Mouse (Mus musculus) midbrain, embryonic 15.5 days (tissue): ENCODE data around the gene Ube2r2. TPM values are rescaled to one million over a fixed set of nuclear protein-coding genes. Genes with fewer than 3 reads are reported as not detected.

Experiments used
- ATAC-seq: fragments of 200-750 bp; cut with Nextera tagmentation; replicated peaks from 2 replicates; pipeline ENCODE4 v1.8.0; 2017; ENCODE audit warnings: moderate TSS enrichment
- H3K27ac ChIP-seq: fragments of 300-500 bp; sonication (generic); 2 replicates; pipeline ENCODE4 v1.5.1; 2015; ENCODE audit warnings: mild to moderate bottlenecking, inconsistent platforms
- H3K27me3 ChIP-seq: fragments of 300-500 bp; sonication (generic); replicated peaks from 2 replicates; pipeline ENCODE4 v1.6.1; 2015; ENCODE audit warnings: inconsistent platforms
- H3K36me3 ChIP-seq: fragments of 300-500 bp; sonication (generic); replicated peaks from 2 replicates; pipeline ENCODE4 v1.6.1; 2015; ENCODE audit warnings: inconsistent platforms
- H3K4me1 ChIP-seq: fragments of 300-500 bp; sonication (generic); 2 replicates; pipeline ENCODE4 v1.6.1; 2015; ENCODE audit warnings: inconsistent platforms
- H3K4me2 ChIP-seq: fragments of 300-500 bp; sonication (generic); 2 replicates; pipeline ENCODE4 v1.6.1; 2015; ENCODE audit warnings: inconsistent platforms, mild to moderate bottlenecking, moderate library complexity
- H3K4me3 ChIP-seq: fragments of 300-500 bp; sonication (generic); 2 replicates; pipeline ENCODE4 v1.5.1; 2015; ENCODE audit warnings: mild to moderate bottlenecking, inconsistent platforms
- H3K9ac ChIP-seq: fragments of 300-500 bp; sonication (generic); 2 replicates; pipeline ENCODE4 v1.6.1; 2015; ENCODE audit warnings: mild to moderate bottlenecking, inconsistent platforms
- H3K9me3 ChIP-seq: fragments of 300-500 bp; sonication (generic); 2 replicates; pipeline ENCODE4 v1.6.1; 2016; ENCODE audit warnings: inconsistent platforms
- WGBS: fragments of 180-500 bp; shearing (Covaris S2); methylation state at CpG from one replicate; pipeline ENCODE4 v1.1.7; 2015; ENCODE audit warnings: mixed read lengths; 5-methylcytosine and 5-hydroxymethylcytosine counted together
- polyA plus RNA-seq: library from polyadenylated mRNA; unstranded; fragments of >200 nt; fragmentation: Nextera tagmentation; extraction: Ambion mirVana; gene quantifications from 2 replicates; pipeline ENCODE4 v1.2.1, GENCODE M21; 2015

Ube2r2 gene
- polyA plus RNA-seq, 1 experiment from 2014 or later: 60.2 TPM

DNA sequence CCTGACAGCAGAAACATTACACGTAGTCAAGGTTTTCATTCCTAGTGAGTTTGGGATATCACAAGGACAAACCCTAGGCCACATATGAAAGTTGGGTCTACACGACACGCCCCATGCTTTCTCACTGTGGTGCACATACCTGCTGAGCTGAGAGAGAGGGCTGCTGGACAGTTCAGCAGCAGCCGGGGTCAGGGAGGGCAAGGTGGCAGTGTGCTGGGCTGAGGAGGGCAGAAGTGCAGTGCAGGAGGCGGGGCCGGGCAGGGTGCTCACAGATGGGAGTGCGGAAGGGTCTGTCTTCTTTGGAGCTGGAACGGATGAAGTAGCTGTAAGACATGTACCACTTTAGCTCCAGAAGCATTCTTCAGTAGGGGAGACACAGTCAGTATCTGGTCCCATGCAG is 66.6 kb downstream of the Ube2r2 start:
- no peak overlapping the region for H3K9ac ChIP-seq
- H3K36me3 ChIP-seq: peaks cover 77% of the 10 kb centered on the region
- H3K4me1 ChIP-seq: no peaks in the 10 kb centered on the region
- H3K27me3 ChIP-seq: no peaks in the 10 kb centered on the region
- H3K9me3 ChIP-seq: no peaks in the 10 kb centered on the region
- H3K27ac ChIP-seq: no peak overlapping the region
- no peak overlapping the region for H3K4me2 ChIP-seq
- ATAC-seq: no peak
- 92% methylated on average over 8 of the region's 8 CpGs for WGBS
- H3K4me3 ChIP-seq: no peak overlapping the region

DNA sequence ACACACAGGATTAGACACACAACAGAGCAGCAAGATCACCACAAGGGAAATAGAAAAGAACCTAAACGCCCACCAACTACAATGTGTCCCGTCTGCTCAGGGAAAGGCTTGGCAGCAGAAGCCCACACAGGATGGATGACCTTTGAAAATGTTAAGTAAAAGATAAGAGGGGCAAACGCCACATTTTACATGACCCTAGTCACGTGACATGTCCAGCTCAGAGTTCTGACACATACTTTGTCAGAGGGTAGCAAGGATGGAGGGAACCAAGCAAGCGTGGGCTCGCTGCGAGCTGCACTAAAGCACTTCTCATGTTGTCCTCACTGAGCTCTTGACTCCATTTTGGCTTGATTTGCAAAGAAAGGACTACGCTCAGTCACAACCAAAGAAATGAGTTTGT is 70.2 kb downstream of the Ube2r2 start:
- Histone ChIP-seq H3K27me3 (no peaks in the 10 kb centered on the region), H3K4me1 (no peaks in the 10 kb centered on the region), H3K27ac (no peak overlapping the region), H3K4me2 (no peak overlapping the region), H3K36me3 (peaks cover 77% of the 10 kb centered on the region), H3K4me3 (no peak overlapping the region), H3K9me3 (no peaks in the 10 kb centered on the region), H3K9ac (no peak overlapping the region)
- WGBS: 93% methylated on average over 8 of the region's 8 CpGs
- no peak for ATAC-seq

DNA sequence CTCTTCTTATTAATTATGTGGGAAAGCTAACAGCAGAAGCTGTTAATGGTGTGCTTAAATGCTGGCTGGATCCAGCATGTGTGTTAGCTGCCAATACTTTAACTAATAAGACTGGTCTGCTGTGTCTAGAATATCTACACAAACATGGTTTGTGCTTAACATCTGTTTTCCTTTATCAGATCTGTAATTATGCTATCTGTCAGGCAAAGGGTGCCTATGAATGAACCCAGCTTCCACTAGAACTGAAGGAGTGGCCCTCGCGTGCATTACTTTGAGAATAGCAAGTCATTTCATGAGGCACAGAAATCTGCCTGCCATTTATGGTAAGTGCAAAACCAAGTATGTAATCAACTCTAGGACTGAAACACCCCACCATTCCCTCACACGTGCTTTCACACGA is 72.5 kb downstream of the Ube2r2 start:
- H3K9me3 ChIP-seq: no peaks in the 10 kb centered on the region
- H3K36me3 ChIP-seq: peaks cover 55% of the 10 kb centered on the region
- no peak for ATAC-seq
- H3K4me1 ChIP-seq: no peaks in the 10 kb centered on the region
- H3K4me2 ChIP-seq: no peak overlapping the region
- H3K27ac ChIP-seq: no peak overlapping the region
- WGBS: 96% methylated on average over 4 of the region's 4 CpGs
- H3K27me3 ChIP-seq: no peaks in the 10 kb centered on the region
- no peak overlapping the region for H3K9ac ChIP-seq
- no peak overlapping the region for H3K4me3 ChIP-seq

DNA sequence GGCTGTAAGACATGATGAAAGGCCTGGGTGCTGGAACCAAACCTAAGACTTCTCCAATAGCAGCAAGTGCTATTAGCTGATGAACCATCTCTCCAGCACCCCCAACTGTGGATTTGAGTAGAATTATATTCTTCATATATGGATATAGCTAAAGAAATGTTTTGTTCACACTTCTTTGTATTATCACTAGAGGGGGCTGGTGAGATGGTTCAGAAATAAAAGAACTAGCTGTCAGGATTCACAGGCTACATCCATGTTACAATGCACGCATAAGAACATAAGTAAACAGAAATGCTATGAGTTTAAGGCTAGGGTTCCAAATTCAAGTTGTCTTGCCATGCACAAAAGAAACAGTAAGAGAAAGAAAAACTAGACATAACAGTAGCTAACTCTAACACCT is 89.9 kb downstream of the Ube2r2 start:
- no peak overlapping the region for H3K4me3 ChIP-seq
- no peak overlapping the region for H3K27ac ChIP-seq
- H3K4me1 ChIP-seq: no peaks in the 10 kb centered on the region
- no peaks in the 10 kb centered on the region for H3K27me3 ChIP-seq
- H3K36me3 ChIP-seq: peaks cover 41% of the 10 kb centered on the region
- WGBS: 71% methylated on average over 1 of the region's 1 CpGs
- ATAC-seq: no peak
- no peaks in the 10 kb centered on the region for H3K9me3 ChIP-seq
- no peak overlapping the region for H3K4me2 ChIP-seq
- H3K9ac ChIP-seq: no peak overlapping the region

DNA sequence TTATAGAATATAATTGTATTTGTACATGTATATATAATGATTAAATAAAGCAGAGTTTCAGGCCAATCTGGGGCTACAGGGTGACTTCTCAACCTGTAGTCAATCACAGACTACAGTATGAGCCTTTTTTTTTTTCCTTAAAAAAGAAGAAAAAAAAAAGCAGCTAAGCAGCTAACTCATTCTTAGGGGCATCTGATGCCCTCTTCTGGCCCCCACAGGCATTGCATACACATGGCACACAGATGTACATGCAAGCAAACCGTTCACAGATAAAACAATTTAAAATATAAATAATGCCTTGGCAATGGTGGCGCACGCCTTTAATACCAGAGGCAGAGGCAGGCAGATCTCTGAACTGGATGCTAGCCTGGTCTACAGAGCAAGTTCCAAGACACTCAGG is 90.8 kb downstream of the Ube2r2 start:
- Histone ChIP-seq H3K9me3 (no peaks in the 10 kb centered on the region), H3K9ac (no peak overlapping the region), H3K4me2 (no peak overlapping the region), H3K4me1 (no peaks in the 10 kb centered on the region), H3K27ac (no peak overlapping the region), H3K36me3 (peaks cover 33% of the 10 kb centered on the region), H3K27me3 (no peaks in the 10 kb centered on the region), H3K4me3 (no peak overlapping the region)
- ATAC-seq: no peak
- WGBS: 84% methylated on average over 3 of the region's 3 CpGs

DNA sequence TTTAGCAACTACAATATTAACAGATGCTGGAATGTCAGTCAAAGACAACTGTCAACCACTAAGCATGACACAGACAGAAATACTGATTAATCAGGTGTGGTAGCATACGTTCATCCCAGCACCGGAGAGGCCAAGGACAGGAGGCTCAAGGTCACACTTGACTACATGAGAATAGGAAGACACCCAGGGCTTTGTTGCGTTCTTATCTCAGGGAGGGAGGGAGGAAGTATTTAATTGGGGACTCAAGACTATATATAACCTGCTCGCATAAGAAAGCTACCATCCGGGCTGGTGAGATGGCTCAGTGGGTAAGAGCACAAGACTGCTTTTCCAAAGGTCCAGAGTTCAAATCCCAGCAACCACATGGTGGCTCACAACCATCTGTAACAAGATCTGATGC is 100.1 kb downstream of the Ube2r2 start:
- no peak overlapping the region for H3K4me2 ChIP-seq
- no peak overlapping the region for H3K9ac ChIP-seq
- 83% methylated on average over 5 of the region's 5 CpGs for WGBS
- no peak overlapping the region for H3K27ac ChIP-seq
- H3K36me3 ChIP-seq: peaks cover 19% of the 10 kb centered on the region
- H3K4me3 ChIP-seq: no peak overlapping the region
- no peak for ATAC-seq
- H3K27me3 ChIP-seq: no peaks in the 10 kb centered on the region
- H3K4me1 ChIP-seq: no peaks in the 10 kb centered on the region
- H3K9me3 ChIP-seq: no peaks in the 10 kb centered on the region

DNA sequence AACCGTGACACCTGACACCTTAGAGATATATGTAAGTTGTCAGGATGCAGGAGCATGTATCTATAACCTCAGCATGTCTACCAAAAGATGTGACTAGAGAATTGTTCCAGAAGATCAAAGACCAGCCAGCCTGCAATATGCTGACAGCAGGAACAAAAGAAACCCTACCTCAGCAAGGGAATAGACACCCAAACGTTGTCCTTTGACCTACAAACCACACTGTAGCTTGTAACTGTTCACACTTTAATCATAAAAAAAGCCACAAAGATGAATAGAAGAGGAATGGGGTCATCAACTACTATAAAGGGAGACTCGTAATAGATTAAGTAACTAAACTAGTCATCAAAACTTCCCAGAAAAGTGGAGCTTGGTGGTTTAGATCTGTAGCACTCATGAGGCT is 105.4 kb downstream of the Ube2r2 start:
- H3K4me1 ChIP-seq: no peaks in the 10 kb centered on the region
- 81% methylated on average over 3 of the region's 3 CpGs for WGBS
- H3K4me3 ChIP-seq: no peak overlapping the region
- peaks cover 5% of the 10 kb centered on the region; the same call in 1 of the 2 replicates for H3K36me3 ChIP-seq
- H3K9me3 ChIP-seq: no peaks in the 10 kb centered on the region
- no peak for ATAC-seq
- no peak overlapping the region for H3K9ac ChIP-seq
- H3K27ac ChIP-seq: no peak overlapping the region
- no peak overlapping the region for H3K4me2 ChIP-seq
- no peaks in the 10 kb centered on the region for H3K27me3 ChIP-seq

Other genes starting within 250 kb of the Ube2r2 start
- gene Spink4, start 215.7 kb upstream of the Ube2r2 start, polyA plus RNA-seq: not detected in 2 replicates
- 173 and 181 TPM in 2 replicates for gene Bag1, start 187.4 kb upstream of the Ube2r2 start, polyA plus RNA-seq
- 150 and 156 TPM in 2 replicates for gene Chmp5, start 187.3 kb upstream of the Ube2r2 start, polyA plus RNA-seq
- gene Nfx1, start 164.8 kb upstream of the Ube2r2 start, polyA plus RNA-seq: 110 and 121 TPM in 2 replicates
- not detected in 2 replicates for gene Aqp7, start 87.6 kb upstream of the Ube2r2 start, polyA plus RNA-seq
- gene Aqp3, start 37.6 kb upstream of the Ube2r2 start, polyA plus RNA-seq: 0.15 and 0.58 TPM in 2 replicates
- 40.9 and 41.1 TPM in 2 replicates for gene Nol6, start 11.3 kb upstream of the Ube2r2 start, polyA plus RNA-seq
- 58.0 and 61.8 TPM in 2 replicates for gene Ubap2, start 139.4 kb downstream of the Ube2r2 start, polyA plus RNA-seq
- gene Dcaf12, start 179.1 kb downstream of the Ube2r2 start, polyA plus RNA-seq: 82.3 TPM in 2 replicates
- 65.2 and 73.8 TPM in 2 replicates for gene Ubap1, start 213.3 kb downstream of the Ube2r2 start, polyA plus RNA-seq